Mouse (Mus musculus): ENCODE data around the gene Nceh1. TPM values are rescaled to one million over a fixed set of nuclear protein-coding genes. Genes with fewer than 3 reads are reported as not detected.
"Not testable (repeated sequence)": the region's sequence is repeated elsewhere in the genome, so short reads cannot be mapped to it uniquely, and the experiment has no call there.

Nceh1 gene
- total RNA-seq, 2 experiments from 2014 or later = 10.7 to 13.6 TPM

GRCm38 (mm10) chr3:27283796-27284195 is 101.0 kb downstream of the Nceh1 start:
- DNase-seq = no peak

GRCm38 (mm10) chr3:27284227-27284626 is 101.5 kb downstream of the Nceh1 start:
- DNase-seq = no peak

- DNase-seq = no peak
These were observed 102.3 kb downstream of the Nceh1 start for GRCm38 (mm10) chr3:27285072-27285471.

- DNase-seq = no peak
These were observed 105.5 kb downstream of the Nceh1 start for GRCm38 (mm10) chr3:27288301-27288700.

GRCm38 (mm10) chr3:27288909-27289308 is 106.1 kb downstream of the Nceh1 start:
- no peak for DNase-seq

GRCm38 (mm10) chr3:27290285-27290684 is 107.5 kb downstream of the Nceh1 start:
- no peak for DNase-seq

GRCm38 (mm10) chr3:27290945-27291344 is 108.2 kb downstream of the Nceh1 start:
- not testable (repeated sequence) for DNase-seq

GRCm38 (mm10) chr3:27291411-27291810 is 108.6 kb downstream of the Nceh1 start:
- DNase-seq = not testable (repeated sequence)

- no peak for DNase-seq
These were observed 111.0 kb downstream of the Nceh1 start for GRCm38 (mm10) chr3:27293645-27294385.

GRCm38 (mm10) chr3:27300451-27300850 is 117.7 kb downstream of the Nceh1 start:
- no peak for DNase-seq

GRCm38 (mm10) chr3:27302339-27303022 is 119.7 kb downstream of the Nceh1 start:
- no peak for DNase-seq

GRCm38 (mm10) chr3:27306815-27307214 is 124.0 kb downstream of the Nceh1 start:
- no peak for DNase-seq

- DNase-seq = peak; percentile 31
These were observed 128.2 kb downstream of the Nceh1 start for GRCm38 (mm10) chr3:27310973-27311372.

- no peak for DNase-seq
These were observed 128.7 kb downstream of the Nceh1 start for GRCm38 (mm10) chr3:27311475-27311874.

- no peak for DNase-seq
These were observed 131.9 kb downstream of the Nceh1 start for GRCm38 (mm10) chr3:27314506-27315164.

- DNase-seq = peak; percentile 11
These were observed 134.0 kb downstream of the Nceh1 start, which contains the start of gene Tnfsf10 for GRCm38 (mm10) chr3:27316559-27317287. Gene Tnfsf10, plus strand, starts transcription at chr3:27317028.

- DNase-seq = no peak
These were observed 134.7 kb downstream of the Nceh1 start for GRCm38 (mm10) chr3:27317288-27318024.

- DNase-seq = no peak
These were observed 136.9 kb downstream of the Nceh1 start for GRCm38 (mm10) chr3:27319650-27320049.

GRCm38 (mm10) chr3:27320613-27321495 is 138.1 kb downstream of the Nceh1 start:
- DNase-seq = no peak

GRCm38 (mm10) chr3:27322591-27322990 is 139.8 kb downstream of the Nceh1 start:
- DNase-seq = no peak

GRCm38 (mm10) chr3:27323551-27323950 is 140.8 kb downstream of the Nceh1 start:
- DNase-seq = no peak
